Mouse (Mus musculus): Measurements from ENCODE around the gene Jmjd4. TPM values are rescaled to one million over a fixed set of nuclear protein-coding genes. Genes with fewer than 3 reads are reported as not detected.
A peak's percentile ranks its signal among the peaks of the same experiment; 100 is the strongest.

Gene Jmjd4
- total RNA-seq, 2 experiments from 2014 or later: 25.2 to 25.9 TPM

GRCm38 (mm10) chr11:59471413-59472325, 21.8 kb downstream of the Jmjd4 start:
- DNase-seq: no peak

GRCm38 (mm10) chr11:59472326-59472677, 22.5 kb downstream of the Jmjd4 start, which contains the start of gene Zfp867:
Gene Zfp867 (minus strand): TSS chr11:59472474.
- DNase-seq: peak; percentile 82 to 83

- no peak for DNase-seq
Observed at GRCm38 (mm10) chr11:59477240-59477639, 27.4 kb downstream of the Jmjd4 start.

- peak in 1 of 2 experiments; percentile 36 for DNase-seq
Observed at GRCm38 (mm10) chr11:59483212-59483611, 33.4 kb downstream of the Jmjd4 start.

- no peak for DNase-seq
Observed at GRCm38 (mm10) chr11:59485641-59486040, 35.8 kb downstream of the Jmjd4 start.

GRCm38 (mm10) chr11:59486222-59486621, 36.4 kb downstream of the Jmjd4 start:
- no peak for DNase-seq

GRCm38 (mm10) chr11:59496672-59497310, 46.9 kb downstream of the Jmjd4 start:
- DNase-seq: no peak

GRCm38 (mm10) chr11:59497747-59498146, 47.9 kb downstream of the Jmjd4 start:
- DNase-seq: no peak

GRCm38 (mm10) chr11:59501978-59502700, 52.3 kb downstream of the Jmjd4 start:
- no peak for DNase-seq

GRCm38 (mm10) chr11:59505351-59505838, 55.5 kb downstream of the Jmjd4 start:
- peak; percentile 56 to 64 for DNase-seq

GRCm38 (mm10) chr11:59505839-59506712, 56.2 kb downstream of the Jmjd4 start:
- peak; percentile 64 to 71 for DNase-seq

GRCm38 (mm10) chr11:59506713-59507074, 56.8 kb downstream of the Jmjd4 start:
- DNase-seq: no peak

Other genes starting within 250 kb of the Jmjd4 start
- 10 to 100 TPM; 33.2 to 38.3 TPM for gene Mrpl55, start 247.6 kb upstream of the Jmjd4 start, total RNA-seq (2021)
- gene 2310033P09Rik, start 241.7 kb upstream of the Jmjd4 start, total RNA-seq (2021): 10 to 100 TPM; 24.0 to 25.2 TPM
- 100 to 1,000 TPM; 489 to 533 TPM for gene Arf1, start 221.8 kb upstream of the Jmjd4 start, total RNA-seq (2021)
- gene Wnt3a, start 159.3 kb upstream of the Jmjd4 start, total RNA-seq (2021): not detected
- 1 to 10 TPM; 3.1 to 3.6 TPM for gene Wnt9a, start 143.1 kb upstream of the Jmjd4 start, total RNA-seq (2021)
- not detected for gene Prss38, start 74.4 kb upstream of the Jmjd4 start, total RNA-seq (2021)
- 100 to 1,000 TPM; 342 to 359 TPM for gene Snap47, start 1.1 kb downstream of the Jmjd4 start, total RNA-seq (2021)
- 1 to 10 TPM; 3.4 to 4.2 TPM for gene Zfp867, start 22.4 kb downstream of the Jmjd4 start, total RNA-seq (2021)
- gene Zkscan17, start 76.7 kb downstream of the Jmjd4 start, total RNA-seq (2021): 1 to 10 TPM; 6.6 to 7.5 TPM
- 1 to 10 TPM in 1 of 2 experiments, under 1 TPM in 1; 0.60 to 1.0 TPM for gene Nlrp3, start 91.5 kb downstream of the Jmjd4 start, total RNA-seq (2021)
- gene Olfr222, start 126.2 kb downstream of the Jmjd4 start, total RNA-seq (2021): not detected
- not detected for gene Olfr223, start 143.2 kb downstream of the Jmjd4 start, total RNA-seq (2021)
- gene Mprip, start 211.3 kb downstream of the Jmjd4 start, total RNA-seq (2021): 100 to 1,000 TPM; 276 to 286 TPM

All from layer of hippocampus, postnatal 36 days (tissue).